Mouse (Mus musculus): ENCODE measurements around the gene Ap3s2.

DNA sequence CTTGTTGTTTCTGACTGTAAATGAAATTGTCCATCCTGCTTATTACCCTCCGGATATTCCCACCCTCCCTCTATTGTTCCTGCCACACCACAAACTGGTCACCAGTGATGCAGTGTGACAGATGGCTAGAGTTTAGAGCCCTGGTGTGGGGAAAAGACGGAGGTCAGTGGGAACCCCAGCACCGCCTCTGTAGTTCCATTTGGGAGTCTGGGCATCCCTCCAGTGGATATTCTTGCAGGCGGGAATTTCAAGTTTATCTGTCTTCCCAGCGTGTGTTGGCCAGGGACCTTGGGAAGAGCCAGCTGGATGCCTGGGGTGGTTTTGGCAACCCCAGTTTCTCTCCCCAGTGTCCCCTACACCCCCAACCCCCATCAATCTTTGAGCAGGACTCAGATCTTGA is 14.0 kb upstream of the Ap3s2 start:
- no peak for TF ChIP-seq CTCF (IDR thresholded peaks at IDR 0.05; ENCODE audit: low read depth)
- no peak for TF ChIP-seq EP300 (IDR thresholded peaks at IDR 0.05; ENCODE audit: low read depth)
